Mouse (Mus musculus) urinary bladder, adult 18-20 months (tissue): Measurements from ENCODE around the gene Gm20695.
A peak's percentile ranks its signal among the peaks of the same experiment; 100 is the strongest.
"Not testable (repeated sequence)": the region's sequence is repeated elsewhere in the genome, so short reads cannot be mapped to it uniquely, and the experiment has no call there.

Source experiments
- DNase-seq, 2 experiments: peaks; one replicate each; pipeline ENCODE4 v3.0.0; 2022; ENCODE audit warnings: low spot score in 2 of 2, mixed read lengths in 2 of 2

Gene Gm20695

DNA sequence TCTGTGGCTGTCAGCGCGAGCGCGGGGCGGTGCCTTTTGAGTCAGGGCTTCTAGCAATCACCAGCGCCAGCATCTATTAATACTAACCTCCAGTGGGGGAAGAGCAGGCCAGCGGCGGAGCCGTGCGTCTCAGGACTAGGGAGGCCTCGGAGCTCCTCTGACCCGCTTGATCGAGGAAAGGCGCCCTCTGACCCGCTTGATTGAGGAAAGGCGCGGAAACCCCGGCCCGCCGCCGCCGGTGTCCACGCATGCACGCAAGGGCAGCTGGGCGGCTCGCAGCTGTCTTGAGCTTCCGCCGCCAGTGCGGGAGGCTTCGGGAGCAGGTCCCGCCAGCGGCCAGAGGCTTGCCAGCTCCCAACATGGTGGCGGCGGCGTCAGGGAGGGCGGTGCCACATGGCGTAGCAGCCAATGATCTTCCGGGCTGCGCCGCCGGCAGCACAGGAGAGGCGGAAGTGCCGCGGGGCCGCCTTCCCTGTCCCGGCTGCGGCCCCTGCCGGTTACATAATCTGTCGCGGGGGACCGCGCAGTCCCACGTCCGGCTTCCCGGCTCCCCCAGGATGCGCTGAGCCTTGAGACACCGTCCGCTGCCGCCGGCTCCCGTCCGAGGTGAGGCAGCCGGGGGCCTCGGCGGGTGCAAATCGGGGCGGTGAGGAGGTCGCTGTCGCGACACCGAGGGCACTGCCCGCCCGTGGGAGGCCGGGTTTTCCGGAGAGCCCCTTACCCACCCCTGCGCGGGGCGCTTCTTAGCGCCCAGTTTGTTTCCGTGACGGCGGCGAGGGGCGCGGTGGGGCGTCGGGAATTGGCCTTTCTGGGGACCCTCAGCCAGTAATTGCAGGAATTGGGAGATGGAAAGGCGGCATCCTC, at the start of gene Gm20695, which contains the start of gene Zfp597:
Gm20695 (plus strand) TSS at position 448 of the 864 bp plus-strand sequence.
Zfp597 (minus strand) TSS at position 361 of the 864 bp plus-strand sequence.
- peak; percentile 93 to 97 for DNase-seq

DNA sequence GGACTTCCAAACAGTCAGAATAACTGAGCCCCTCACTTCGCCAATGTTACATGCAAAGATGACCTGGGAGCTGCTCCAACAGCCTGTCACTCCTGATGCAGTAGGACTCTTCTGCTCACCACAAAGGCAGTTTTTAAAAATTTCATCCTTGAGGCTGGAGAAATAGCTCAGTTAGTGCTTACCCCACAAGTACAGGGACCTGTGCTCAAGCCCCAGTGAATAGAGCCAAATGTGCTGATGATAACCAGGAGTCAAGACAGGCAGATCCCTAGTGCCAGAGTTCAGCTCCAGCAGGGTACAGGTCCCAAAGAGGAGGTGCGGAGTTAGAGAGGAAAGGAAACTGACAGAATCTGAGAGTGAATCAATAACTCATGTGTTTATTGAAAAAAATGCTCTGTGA, 49.0 kb upstream of the Gm20695 start:
- no peak for DNase-seq

DNA sequence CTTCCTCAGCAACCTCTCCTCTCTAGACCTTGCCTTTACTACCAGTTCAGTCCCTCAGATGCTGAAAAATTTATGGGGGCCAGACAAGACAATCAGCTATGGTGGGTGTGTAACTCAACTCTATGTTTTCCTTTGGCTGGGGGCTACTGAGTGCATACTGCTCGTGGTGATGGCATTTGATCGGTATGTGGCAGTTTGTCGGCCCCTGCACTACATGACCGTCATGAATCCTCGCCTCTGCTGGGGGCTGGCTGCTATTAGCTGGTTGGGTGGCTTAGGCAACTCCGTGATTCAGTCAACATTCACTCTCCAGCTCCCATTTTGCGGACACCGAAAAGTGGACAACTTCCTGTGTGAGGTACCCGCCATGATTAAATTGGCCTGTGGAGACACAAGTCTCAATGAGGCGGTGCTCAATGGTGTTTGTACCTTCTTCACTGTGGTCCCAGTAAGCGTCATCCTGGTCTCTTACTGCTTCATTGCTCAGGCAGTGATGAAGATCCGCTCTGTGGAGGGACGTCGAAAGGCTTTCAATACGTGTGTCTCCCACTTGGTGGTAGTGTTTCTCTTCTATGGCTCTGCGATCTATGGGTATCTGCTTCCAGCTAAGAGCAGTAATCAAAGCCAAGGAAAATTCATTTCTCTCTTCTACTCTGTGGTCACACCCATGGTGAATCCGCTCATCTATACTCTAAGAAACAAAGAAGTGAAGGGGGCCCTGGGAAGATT, 45.1 kb upstream of the Gm20695 start:
- DNase-seq = no peak

DNA sequence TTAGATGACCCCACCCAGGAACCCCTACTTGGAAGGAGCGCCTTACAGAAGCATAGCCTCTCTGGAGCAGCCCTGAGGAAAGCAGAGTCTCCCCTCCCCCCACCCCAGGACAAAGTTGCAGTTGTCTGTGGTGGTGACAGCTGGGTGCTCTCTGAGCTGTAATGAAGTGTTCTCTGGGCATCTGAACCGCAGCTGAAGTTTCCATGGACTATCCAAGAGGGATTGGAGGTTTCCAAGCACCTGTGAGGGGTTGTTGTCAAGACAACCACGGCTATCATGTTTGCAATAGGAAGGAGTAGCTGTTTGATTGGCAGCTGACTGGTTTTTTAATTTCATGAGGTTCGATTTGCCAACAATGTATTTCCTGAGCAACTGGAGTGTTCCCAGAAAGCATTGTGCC, 41.5 kb upstream of the Gm20695 start:
- DNase-seq = no peak

DNA sequence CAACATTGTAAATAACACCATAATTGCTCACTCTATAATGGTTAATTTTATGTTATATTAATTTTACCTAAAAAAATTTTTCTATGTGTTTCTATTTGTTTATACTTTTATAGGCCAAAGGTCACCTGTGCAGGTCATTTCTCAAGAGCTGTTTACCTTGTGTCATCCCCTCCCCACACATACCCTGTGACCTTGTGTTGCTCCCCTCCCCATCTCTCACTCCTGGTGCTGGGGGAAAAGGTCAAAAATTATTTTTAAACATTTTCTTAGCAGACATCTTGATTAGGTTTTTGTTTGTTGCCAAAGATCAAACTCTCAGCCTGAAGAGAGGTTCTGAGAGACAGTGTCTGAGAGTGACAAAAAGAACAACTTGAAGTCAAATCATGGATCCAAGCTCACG, 40.7 kb upstream of the Gm20695 start:
- DNase-seq = no peak

DNA sequence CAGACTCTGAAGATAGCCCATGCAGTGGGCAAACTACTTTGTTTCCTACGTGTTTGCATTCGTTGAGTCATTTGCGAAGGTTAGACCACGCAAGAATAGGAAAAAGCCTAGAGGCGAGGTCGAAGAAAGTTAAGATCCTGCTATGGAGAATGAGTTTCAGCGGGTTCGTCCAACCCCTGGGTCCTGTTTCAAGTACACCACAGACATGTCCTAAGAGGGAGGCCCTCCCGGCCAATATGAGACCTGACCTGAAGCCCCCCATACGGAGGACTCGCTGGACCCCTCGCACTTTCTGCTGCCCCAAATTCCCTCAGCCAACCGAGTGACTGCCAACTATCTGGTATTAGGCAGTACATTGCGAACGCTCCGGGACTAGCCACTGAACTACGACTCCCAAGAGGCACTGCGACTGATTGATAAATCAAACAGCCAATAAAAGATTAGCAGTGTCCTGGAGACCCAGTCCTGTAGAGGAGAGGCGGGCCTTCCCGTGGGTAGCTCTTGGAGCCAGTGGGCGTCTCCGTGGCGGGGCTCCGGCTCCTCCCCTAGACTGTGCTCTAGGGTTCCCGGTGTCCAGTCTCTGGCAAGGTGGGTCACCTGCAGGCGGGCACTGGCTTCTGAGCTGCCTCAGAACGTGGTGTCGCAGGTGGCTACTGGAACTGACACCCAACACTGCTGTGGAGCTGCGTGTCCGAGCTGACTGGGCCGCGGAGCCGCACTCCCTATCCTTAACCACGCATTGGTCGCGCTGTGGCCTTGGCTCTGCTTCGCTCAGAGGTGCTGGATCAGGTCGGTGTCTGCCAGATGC, 37.5 kb upstream of the Gm20695 start, which contains the start of gene Zfp174:
Zfp174 (plus strand) TSS at position 558 of the 808 bp plus-strand sequence.
- DNase-seq = peak; percentile 90 to 93

DNA sequence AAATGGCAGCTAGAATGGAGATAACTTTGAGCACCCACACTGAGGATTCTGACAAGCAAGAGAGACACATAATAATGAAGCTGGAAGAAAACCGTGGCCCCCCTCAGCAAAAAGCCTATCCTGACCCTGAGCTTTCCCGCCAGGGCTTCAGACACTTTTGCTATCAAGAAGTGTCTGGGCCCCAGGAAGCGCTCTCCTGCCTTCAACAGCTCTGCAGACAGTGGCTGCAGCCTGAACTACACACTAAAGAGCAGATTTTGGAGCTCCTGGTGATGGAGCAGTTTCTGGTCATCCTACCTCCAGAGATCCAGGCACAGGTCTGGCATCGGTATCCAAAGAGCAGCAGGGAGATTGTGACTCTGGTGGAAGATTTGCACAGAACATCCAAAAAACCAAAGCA, 36.6 kb upstream of the Gm20695 start:
- no peak for DNase-seq

DNA sequence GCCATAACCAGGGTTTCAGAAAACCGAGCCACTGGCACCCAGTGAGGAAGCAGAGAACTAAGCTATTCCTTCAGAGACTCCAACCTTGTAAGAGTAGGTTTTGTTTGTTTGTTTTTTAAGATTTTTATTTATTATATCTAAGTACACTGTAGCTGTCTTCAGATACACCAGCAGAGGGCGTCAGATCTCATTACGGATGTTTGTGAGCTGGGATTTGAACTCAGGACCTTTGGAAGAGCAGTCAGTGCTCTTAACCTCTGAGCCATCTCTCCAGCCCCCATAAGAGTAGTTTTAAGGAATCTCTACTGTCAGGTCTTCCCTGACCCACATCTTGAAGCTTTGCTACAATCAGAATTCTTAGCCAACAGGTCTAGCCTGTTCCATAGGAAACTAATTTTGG, 36.0 kb upstream of the Gm20695 start:
- DNase-seq = no peak

DNA sequence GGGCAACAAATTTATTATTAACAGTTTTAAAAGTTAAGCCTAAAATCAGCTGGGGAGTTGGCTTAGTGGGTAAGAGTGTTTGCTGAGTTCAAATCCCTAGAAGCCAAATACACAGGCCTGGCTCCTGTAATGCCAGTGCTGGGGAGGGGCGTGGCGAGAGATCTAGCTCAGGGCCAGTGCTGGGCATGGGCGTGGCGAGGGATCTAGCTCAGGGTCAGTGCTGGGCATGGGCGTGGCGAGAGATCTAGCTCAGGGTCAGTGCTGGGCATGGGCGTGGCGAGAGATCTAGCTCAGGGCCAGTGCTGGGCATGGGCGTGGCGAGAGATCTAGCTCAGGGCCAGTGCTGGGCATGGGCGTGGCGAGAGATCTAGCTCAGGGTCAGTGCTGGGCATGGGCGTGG, 33.1 kb upstream of the Gm20695 start:
- DNase-seq = not testable (repeated sequence)

DNA sequence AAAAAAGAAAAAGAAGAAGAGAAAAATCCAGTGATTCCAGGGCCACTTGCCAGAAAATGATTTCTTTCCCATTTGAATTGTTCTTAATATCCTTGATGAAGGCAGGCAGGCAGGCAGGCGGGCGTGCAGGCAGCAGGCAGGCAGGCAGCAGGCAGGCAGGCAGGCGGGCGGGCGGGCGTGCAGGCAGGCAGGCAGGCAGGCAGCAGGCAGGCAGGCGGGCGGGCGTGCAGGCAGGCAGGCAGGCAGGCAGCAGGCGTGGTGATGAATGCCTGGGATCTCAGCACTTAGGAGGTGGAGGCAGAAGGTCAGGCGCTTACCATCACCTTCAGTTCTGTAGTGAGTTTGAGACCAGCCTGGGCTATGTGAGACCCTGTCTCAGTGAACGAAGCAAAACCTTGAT, 31.9 kb upstream of the Gm20695 start:
- no peak for DNase-seq

DNA sequence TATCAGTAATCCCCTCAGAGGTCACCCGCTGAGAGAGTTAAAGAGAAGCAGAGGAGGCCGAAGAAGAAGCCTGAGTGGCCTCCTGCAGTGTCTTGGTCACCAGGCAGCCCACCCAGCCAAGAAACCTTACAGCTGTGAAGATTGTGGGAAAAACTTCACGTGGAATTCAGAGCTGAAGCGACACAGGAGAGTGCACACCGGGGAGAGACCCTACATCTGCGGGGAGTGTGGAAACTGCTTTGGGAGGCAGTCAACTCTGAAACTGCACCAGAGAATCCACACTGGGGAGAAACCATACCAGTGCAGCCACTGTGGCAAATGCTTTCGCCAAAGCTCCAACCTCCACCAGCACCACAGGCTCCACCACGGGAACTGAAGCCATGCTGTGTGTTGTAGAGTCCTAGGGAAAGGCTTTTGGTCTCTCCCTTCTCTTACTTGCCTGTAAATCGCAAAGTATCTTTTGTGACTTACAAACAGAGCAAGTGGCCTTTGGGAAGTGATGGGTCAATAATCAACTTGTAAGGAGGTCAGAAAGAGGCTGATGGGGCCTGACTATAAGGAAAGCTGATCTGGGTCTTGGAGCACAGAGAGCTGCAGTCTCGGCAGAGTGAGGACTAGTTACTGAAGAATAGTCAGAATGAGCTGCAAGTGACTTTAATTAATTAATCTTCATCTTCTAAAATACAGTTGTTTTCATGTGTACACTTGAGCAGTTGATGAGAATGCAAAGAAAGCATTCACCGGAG, 29.8 kb upstream of the Gm20695 start:
- DNase-seq = no peak

DNA sequence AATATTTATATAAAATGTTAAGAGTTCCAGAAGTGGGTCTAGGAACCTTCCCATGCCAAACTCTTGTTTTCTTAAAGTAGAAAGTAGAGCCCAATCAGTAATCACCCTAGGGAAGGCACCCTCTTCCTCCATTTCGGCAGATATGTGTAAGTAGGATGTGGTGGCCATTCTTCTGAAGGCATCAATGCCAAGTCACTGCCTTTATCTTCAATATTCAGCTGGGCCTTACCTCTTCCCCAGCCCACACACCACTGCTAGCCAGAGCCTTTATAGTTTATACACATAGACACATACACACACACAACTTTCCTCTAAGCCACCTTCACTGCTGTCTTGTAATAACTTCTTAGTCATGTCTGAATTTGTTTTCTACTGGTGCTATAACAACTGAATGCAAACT, 28.7 kb upstream of the Gm20695 start:
- no peak for DNase-seq

DNA sequence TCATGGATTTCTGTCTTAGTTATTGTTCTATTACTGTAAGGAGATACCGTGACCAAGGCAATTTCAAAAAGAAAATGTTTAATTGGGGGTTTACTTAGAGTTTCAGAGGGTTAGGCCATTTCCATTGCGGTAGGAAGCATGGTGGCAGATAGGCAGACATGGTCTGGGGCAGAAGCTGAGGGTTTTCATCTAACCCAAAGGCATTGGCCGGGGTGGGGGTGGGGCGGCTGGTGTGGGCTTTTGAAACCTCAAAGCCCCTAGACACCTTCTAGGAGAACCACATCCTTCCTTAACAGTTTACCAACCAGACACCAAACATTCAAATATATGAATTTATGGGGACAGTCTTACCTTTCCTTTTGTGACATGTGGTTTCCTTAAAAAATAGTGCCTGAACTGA, 25.2 kb upstream of the Gm20695 start:
- no peak for DNase-seq

DNA sequence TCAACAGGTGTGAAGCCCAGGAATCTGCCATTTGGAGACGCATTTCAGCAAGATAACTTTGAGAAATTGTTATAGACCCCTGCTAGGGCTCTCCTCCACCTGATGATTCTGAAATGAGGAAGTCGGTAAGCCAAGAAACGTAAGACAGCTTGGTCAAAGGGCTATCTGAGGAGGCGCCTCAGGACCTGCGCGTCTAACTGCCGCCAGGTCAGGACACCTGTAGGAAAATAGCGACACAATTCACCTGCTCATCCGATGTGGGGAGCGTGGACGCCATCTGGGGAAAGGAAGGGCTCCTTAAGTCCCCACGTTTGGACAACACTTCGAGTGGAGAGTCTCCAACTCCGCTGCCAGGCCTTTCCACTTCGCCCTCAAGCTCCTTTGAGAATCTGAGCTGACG, 12.6 kb upstream of the Gm20695 start:
- no peak for DNase-seq

DNA sequence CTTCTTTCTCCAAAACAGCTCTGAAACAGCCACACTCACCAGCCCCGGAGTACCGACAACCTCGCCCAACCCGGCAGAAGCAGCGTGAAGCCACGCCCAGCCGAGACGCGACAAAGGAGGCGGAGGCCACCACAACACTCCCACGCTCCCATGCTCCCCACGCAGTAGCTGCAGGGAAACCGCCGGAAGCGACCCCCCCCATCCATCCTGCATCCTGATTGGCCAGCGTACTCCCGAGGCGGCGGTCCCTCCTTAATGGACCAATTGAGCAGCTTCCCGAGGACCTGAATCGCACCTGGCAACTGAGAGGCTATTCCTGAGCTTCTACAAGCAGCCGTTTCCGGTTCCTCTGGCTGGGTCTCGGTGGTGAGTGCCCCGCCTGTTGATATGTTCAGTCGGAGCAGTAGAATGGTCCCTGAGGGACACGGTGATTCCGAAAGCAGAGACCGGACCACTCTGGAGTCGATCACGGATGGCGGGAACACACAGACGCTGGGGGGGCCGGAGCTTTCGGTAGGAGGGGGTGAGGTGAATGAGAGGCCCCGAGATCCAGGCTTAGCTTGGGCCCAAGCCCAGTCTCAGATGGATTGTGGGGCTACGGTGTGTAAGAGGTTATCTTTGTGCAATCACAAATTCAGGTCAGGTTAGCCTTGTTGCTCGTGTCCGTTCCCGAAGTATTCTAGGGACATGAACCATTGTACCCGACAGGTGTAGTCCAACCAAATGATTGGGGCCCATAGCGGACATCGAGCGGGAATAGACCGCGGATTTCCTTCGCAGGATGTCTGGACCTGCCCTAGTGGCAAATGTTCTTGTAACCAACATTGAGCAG, 12.0 kb upstream of the Gm20695 start, which contains the start of gene Naa60:
Naa60 (plus strand) TSS at position 160 of the 832 bp plus-strand sequence.
- DNase-seq = peak; percentile 84 to 90

DNA sequence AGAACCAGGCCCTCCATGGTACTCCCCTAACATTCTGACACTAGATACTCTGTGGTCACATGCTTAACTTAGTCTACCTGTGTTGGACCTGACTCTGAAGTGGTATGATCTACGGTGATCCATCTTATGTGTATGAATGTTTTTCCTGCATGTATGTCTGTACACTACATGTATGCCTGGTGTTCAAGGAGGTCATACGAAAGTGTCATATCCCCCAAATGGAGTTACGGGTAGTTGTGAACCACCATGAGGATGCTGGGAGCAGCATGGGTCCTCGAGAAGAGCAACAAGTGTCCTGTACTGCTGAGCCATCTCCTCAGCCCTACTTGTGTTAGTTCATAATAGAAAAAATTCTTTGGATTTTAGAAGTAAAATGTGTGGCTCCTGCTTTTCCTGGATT, 8.1 kb upstream of the Gm20695 start:
- no peak for DNase-seq

DNA sequence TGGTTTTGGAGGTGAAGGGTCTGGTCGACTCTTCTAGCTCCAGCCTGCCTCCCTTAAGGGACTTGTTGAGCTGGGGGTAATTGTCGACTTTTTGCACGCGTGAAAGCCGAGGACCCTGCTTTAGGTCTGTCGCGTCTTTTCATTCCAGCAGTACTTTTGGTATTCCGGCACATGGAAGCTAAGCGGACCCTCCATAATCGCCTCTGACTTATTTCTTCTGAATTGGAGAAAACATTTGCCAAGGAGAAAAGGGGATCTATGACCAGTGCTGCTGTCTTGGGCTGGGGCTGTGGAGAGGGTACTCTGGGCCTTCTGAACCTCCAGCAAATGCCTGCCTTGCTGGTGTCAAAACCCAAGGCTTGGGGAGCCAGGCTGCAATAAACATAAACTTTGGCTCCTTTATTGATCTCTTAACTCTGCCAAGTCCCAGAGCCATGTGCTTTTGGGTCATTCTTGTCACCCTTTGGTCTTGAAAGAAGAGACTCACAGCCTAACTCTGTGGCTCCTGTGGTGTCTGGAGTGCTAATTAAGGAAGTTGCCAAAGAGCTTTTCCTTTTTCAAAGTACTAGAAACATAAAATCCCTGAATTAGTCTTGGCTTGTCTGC, 720 bp downstream of the Gm20695 start:
- no peak for DNase-seq

DNA sequence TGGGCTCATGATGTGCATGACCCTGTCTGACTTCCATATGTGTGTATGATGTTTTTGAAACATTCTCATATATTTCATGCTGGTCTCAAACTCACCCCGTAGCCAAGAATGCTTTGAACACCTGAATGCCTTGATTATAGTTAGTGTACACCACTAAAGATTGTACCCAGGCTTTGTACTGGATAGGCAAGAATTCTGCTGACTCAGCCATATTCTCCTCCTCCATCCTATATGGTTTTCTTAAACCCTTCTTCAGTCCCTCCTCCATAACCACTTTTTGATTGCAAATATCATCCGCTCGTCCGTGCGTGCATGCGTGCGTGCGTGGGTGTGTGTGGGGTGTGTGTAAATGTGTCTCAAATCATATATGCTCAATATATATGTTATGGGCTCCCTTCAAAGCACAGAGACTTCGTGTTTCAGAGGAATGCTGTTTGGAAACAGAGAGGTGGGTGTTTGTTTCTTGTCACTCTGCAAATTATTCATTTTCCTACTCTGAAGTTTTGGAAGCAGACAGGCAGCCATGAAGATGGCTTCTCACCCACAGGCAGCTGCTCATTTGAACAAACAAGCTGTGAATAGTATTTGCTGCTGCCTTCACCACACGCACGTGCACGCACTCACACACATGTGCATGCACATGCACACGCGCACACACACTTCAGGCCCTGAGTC, 7.3 kb downstream of the Gm20695 start:
- DNase-seq = no peak

DNA sequence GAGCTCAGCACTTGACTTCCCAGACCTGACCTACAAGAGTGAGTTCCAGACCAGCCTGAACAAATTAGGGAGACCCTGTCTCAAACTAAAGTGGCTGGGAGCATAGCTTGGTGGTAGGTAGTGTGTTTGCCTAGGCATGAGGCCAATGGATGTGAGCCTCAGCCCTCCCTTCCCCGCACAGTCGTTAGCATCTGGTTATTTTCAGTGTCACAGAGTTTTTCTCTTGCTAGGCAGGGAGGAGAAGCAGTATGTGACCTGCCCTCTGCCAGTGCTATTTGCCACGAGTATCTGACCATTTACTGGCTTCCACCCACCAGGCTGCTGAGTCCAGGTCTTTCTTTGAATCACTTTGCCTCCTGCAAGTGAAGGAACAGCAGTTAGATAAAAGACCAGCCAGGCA, 9.3 kb downstream of the Gm20695 start:
- DNase-seq = no peak
